Mouse (Mus musculus) activated CD4-positive, CD25-positive, alpha-beta regulatory T cell (primary cell): ENCODE measurements around the gene Col5a3. TPM values are rescaled to one million over a fixed set of nuclear protein-coding genes. Genes with fewer than 3 reads are reported as not detected.

Experiments used
- polyA plus RNA-seq, 2 experiments: library from polyadenylated mRNA; unstranded; fragments of 100-300 nt; shearing (Covaris generic); gene quantifications; one replicate each; pipeline ENCODE4 v1.2.1; 2017

Gene Col5a3
- under 1 TPM in 1 of 2 experiments, not detected in 1; 0.05 TPM for polyA plus RNA-seq

DNA sequence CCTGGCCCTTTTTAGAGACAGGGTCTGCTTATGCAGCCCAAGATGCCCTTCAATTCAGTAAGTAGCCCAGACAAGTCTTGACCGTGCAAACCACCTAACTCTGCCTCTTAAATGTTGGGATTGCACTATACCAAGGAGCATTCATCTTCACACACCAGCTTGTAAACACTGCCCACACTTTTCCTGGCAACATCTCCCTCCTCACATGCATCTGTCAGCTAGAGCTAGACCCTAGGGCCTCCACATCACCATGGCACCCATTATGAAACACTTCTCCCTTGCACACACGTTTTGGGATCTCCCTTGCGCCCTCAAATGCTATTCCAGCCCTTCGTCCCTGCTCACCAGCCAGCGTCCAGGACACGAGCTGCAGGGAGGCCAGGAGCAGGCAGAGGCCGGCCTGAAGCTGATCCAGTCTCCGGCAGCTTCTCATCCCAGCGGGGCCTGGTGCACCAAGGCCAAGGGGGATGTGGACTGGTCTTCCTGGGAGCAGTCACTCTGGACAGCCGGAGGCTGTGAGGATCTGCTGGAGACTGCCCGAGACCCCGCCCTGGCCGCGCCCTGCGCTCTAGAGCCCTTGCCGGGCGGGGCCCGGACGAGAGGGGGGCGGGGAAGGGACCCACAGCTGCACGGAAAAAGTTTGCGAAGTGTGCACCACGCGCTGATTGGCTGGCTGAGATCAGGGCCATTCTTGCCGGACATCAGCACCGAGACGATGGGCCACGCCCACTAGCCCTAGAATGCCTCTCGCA is at the start of gene Col5a3:
Gene Col5a3, minus strand, starts transcription at position 547 of the 752 bp plus-strand sequence.

DNA sequence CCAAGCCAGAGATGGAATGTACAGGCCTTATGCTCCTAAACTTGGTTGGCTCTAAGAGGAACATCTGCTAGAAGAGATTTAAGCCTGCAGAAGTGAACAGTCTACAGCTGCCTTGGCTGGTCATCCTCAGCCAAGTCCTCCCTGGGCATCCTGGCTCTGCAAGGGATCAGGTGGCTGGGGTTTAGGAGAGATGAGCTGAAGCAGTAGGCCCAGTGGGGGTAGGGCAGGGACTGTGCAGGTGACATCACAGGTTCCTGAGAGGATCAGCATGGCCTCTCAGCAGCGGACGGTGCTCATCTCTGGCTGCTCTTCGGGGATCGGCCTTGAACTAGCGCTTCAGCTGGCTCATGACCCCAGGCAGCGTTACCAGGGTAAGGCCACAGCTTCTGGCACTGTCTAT is 3.4 kb upstream of the Col5a3 start, which contains the start of gene Rdh8:
Gene Rdh8, plus strand, starts transcription at position 268 of the 400 bp plus-strand sequence.

DNA sequence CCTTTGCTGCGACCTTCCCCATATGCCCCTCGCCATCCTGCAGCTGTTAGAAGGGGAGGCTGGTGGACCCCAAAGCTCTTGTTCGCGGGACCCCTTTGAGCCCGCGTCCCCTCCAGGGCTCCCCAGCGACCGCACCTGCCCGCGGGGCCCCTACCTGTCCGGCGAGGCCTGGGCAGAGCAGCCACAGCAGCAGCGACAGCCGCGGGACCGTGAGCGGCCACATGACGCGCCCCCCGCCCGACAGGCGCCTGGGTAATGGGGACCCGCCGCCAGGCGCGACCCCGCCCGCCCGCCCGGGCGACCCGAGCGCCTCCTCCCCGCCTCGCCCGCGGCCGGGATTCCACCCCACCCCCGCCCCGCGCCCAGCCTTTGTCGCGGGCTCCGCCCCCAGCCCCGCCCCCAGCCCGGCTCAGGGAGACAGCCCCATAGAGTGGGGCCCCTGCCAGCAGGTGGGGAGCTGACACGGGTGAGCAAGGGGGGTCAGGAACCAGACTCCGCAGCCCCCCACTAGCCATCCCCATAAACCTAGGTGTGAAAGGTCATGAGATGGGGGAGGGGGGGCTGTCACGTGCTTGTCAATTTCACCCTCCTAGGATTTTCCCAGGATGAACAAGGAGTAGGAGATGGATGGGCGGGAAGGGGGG is 68.7 kb downstream of the Col5a3 start, which contains the start of gene Olfm2:
Gene Olfm2, minus strand, starts transcription at position 333 of the 644 bp plus-strand sequence.

Other genes starting within 250 kb of the Col5a3 start
- gene Zfp846, start 233.8 kb downstream of the Col5a3 start, polyA plus RNA-seq, result 10 to 100 TPM; 10.5 to 10.9 TPM
- gene Ubl5, start 172.2 kb downstream of the Col5a3 start, polyA plus RNA-seq, result 100 to 1,000 TPM; 410 to 443 TPM
- 10 to 100 TPM; 38.6 to 46.9 TPM for gene Fbxl12, start 170.3 kb downstream of the Col5a3 start, polyA plus RNA-seq
- gene Pin1, start 163.0 kb downstream of the Col5a3 start, polyA plus RNA-seq, result 10 to 100 TPM; 23.0 to 28.2 TPM
- under 1 TPM; 0.11 to 0.80 TPM for gene Olfm2, start 68.7 kb downstream of the Col5a3 start, polyA plus RNA-seq
- not detected for gene Rdh8, start 3.4 kb upstream of the Col5a3 start, polyA plus RNA-seq
- gene A230050P20Rik, start 53.6 kb upstream of the Col5a3 start, polyA plus RNA-seq, result 10 to 100 TPM; 41.6 to 48.0 TPM
- gene Angptl6, start 64.7 kb upstream of the Col5a3 start, polyA plus RNA-seq, result 1 to 10 TPM; 1.7 to 3.3 TPM
- gene Ppan, start 73.1 kb upstream of the Col5a3 start, polyA plus RNA-seq, result 10 to 100 TPM; 51.5 to 79.7 TPM
- 100 to 1,000 TPM; 206 to 307 TPM for gene Eif3g, start 83.6 kb upstream of the Col5a3 start, polyA plus RNA-seq
- 10 to 100 TPM; 40.3 to 87.6 TPM for gene Dnmt1, start 144.8 kb upstream of the Col5a3 start, polyA plus RNA-seq
- 10 to 100 TPM in 1 of 2 experiments, 1 to 10 TPM in 1; 8.7 to 17.8 TPM for gene S1pr2, start 161.7 kb upstream of the Col5a3 start, polyA plus RNA-seq
- 100 to 1,000 TPM; 128 to 147 TPM for gene Mrpl4, start 187.7 kb upstream of the Col5a3 start, polyA plus RNA-seq
- 100 to 1,000 TPM in 1 of 2 experiments, 10 to 100 TPM in 1; 79.0 to 136 TPM for gene Icam1, start 200.9 kb upstream of the Col5a3 start, polyA plus RNA-seq
- under 1 TPM; 0.69 to 0.85 TPM for gene Icam4, start 214.3 kb upstream of the Col5a3 start, polyA plus RNA-seq
- 1 to 10 TPM; 1.3 to 2.1 TPM for gene Icam5, start 217.0 kb upstream of the Col5a3 start, polyA plus RNA-seq